Comparison of ENCODE assay signal across 19 mouse cellular contexts in genomic region chr12:118411767-118412430, GRCm38 (mm10).
DNase-seq lines count a peak whose midpoint lies in the region; ATAC-seq and TF ChIP-seq lines count a peak whose summit lies in the region.
"Had no signal": no experiment of that assay in that cellular context is flagged by ENCODE, and none has a peak within 500 bp of the region (broad histone marks: within the 10 kb centered on the region; RNA-seq: fewer than 3 reads in every experiment).

No protein-coding gene starts in this region.

- H3K9me3 ChIP-seq in kidney, embryonic 14.5 days (ENCODE audit: control insufficient read depth, low read length) = no peaks in the 10 kb centered on the region
- H3K9me3 ChIP-seq: forebrain, embryonic 10.5 days; hindbrain, embryonic 10.5 days; liver, embryonic 12.5 days had no signal

- H3K4me1 ChIP-seq in kidney, embryonic 14.5 days (ENCODE audit: control insufficient read depth, insufficient read depth, low read length) = no peaks in the 10 kb centered on the region
- peaks cover 10% of the 10 kb centered on the region; the same call in 1 of the 2 replicates for H3K4me1 ChIP-seq in spleen, adult 2 months (ENCODE audit: control insufficient read depth, insufficient read depth, insufficient read length)
- H3K4me1 ChIP-seq: forebrain, embryonic 10.5 days; hindbrain, embryonic 10.5 days; limb, embryonic 12.5 days; liver, embryonic 12.5 days had no signal

- no peaks in the 10 kb centered on the region for H3K27me3 ChIP-seq in kidney, embryonic 14.5 days (ENCODE audit: control insufficient read depth, insufficient read depth, low read length)
- H3K27me3 ChIP-seq in spleen, adult 2 months (ENCODE audit: control insufficient read depth, insufficient read depth, low read length) = no peaks in the 10 kb centered on the region
- H3K27me3 ChIP-seq: limb, embryonic 12.5 days; liver, embryonic 12.5 days had no signal

- H3K36me3 ChIP-seq in kidney, embryonic 14.5 days (ENCODE audit: control insufficient read depth, insufficient read depth, low read length) = no peaks in the 10 kb centered on the region
- no peaks in the 10 kb centered on the region for H3K36me3 ChIP-seq in spleen, adult 2 months (ENCODE audit: control insufficient read depth, insufficient read depth, low read length)
- H3K36me3 ChIP-seq: forebrain, embryonic 10.5 days; hindbrain, embryonic 10.5 days; limb, embryonic 12.5 days; liver, embryonic 12.5 days had no signal

- DNase-seq in kidney, adult 9 months = no peak
- no peak for DNase-seq in spleen, adult 2 months (ENCODE audit: low read depth in 1 of 2, low spot score in 2 of 2)
- DNase-seq in spleen, adult 12 weeks (ENCODE audit: low spot score) = no peak
- DNase-seq in urinary bladder, postnatal 10 days (ENCODE audit: low spot score) = no peak
- no peak for DNase-seq in embryo, embryonic 10 days (ENCODE audit: low spot score)
- DNase-seq: adrenal gland, postnatal 10 days; cerebellum, adult 11 months; cerebellum, postnatal 14 days; kidney, adult 2 months; lung, adult 2 months; thymus, adult 18-20 months had no signal

- no peak for TF ChIP-seq POLR2A in spleen, adult 2 months (IDR thresholded peaks at IDR 0.05; ENCODE audit: low read depth, low read length)

- no peak overlapping the region for H3K9ac ChIP-seq in kidney, embryonic 14.5 days (ENCODE audit: low read depth, low read length)
- H3K9ac ChIP-seq: limb, embryonic 12.5 days; liver, embryonic 12.5 days had no signal

- TF ChIP-seq CTCF in spleen, adult 2 months (IDR thresholded peaks at IDR 0.05; ENCODE audit: extremely low read depth, insufficient read depth, insufficient read length, insufficient replicate concordance) = no peak

- no peak overlapping the region for H3K27ac ChIP-seq in kidney, embryonic 14.5 days (ENCODE audit: low read depth, low read length)
- peak overlapping the region; percentile 53; the same call in 1 of the 2 replicates for H3K27ac ChIP-seq in spleen, adult 2 months (ENCODE audit: insufficient read depth, low read length)
- H3K27ac ChIP-seq: forebrain, embryonic 10.5 days; hindbrain, embryonic 10.5 days; hindbrain, postnatal 0 days; limb, embryonic 12.5 days; liver, embryonic 12.5 days had no signal

- ATAC-seq in kidney, embryonic 14.5 days (ENCODE audit: low FRiP score, low TSS enrichment) = peak; percentile 69; the same call in 1 of the 2 replicates
- ATAC-seq in hematopoietic stem cell, adult 5-6 weeks (replicated peaks in 1 of 2; ENCODE audit: insufficient read depth in 1 of 2, low FRiP score in 2 of 2, low TSS enrichment in 1 of 2, low read depth in 1 of 2, poor library complexity in 2 of 2, severe bottlenecking in 2 of 2) = peak; percentile 48 to 75
- ATAC-seq: hindbrain, postnatal 0 days; liver, embryonic 12.5 days had no signal

- no peak overlapping the region for H3K4me3 ChIP-seq in kidney, embryonic 14.5 days (ENCODE audit: low read length)
- H3K4me3 ChIP-seq in spleen, adult 2 months (ENCODE audit: extremely low read depth, insufficient read depth, insufficient read length) = no peak overlapping the region
- H3K4me3 ChIP-seq: forebrain, embryonic 10.5 days; hindbrain, embryonic 10.5 days; limb, embryonic 12.5 days; liver, embryonic 12.5 days had no signal

- WGBS in kidney, embryonic 14.5 days = 42% methylated on average over 7 of the region's 7 CpGs
- 17% methylated on average over 7 of the region's 7 CpGs for WGBS in spleen, adult 2 months

- H3K4me2 ChIP-seq in kidney, embryonic 14.5 days (replicated peaks; ENCODE audit: low read depth, low read length) = no peak overlapping the region
- H3K4me2 ChIP-seq: limb, embryonic 12.5 days; liver, embryonic 12.5 days; midbrain, embryonic 11.5 days had no signal
